Mouse (Mus musculus): ENCODE data around the gene Alkbh7. TPM values are rescaled to one million over a fixed set of nuclear protein-coding genes. Genes with fewer than 3 reads are reported as not detected.

Alkbh7 gene
- 10 to 100 TPM; 31.4 to 37.2 TPM for polyA plus RNA-seq (2017; shearing (Covaris generic))

GRCm38 (mm10) chr17:56997029-56997667 lies at the start of gene Alkbh7:
Gene Alkbh7, plus strand, starts transcription at chr17:56997339.

GRCm38 (mm10) chr17:56982013-56982412 lies 15.1 kb upstream of the Alkbh7 start, which contains the start of gene Acer1:
Gene Acer1, minus strand, starts transcription at chr17:56982126.

GRCm38 (mm10) chr17:56990115-56990746 lies 6.9 kb upstream of the Alkbh7 start, which contains the start of gene Clpp:
Gene Clpp, plus strand, starts transcription at chr17:56990305.

GRCm38 (mm10) chr17:56999968-57000609 lies 3.0 kb downstream of the Alkbh7 start, which contains the start of gene Pspn:
Gene Pspn, minus strand, starts transcription at chr17:57000018.

GRCm38 (mm10) chr17:57011236-57012141 lies 14.3 kb downstream of the Alkbh7 start, which contains the start of the genes Gtf2f1 and Gm17949:
Gene Gtf2f1, minus strand, starts transcription at chr17:57011288.
Gene Gm17949, plus strand, starts transcription at chr17:57011469.

GRCm38 (mm10) chr17:57030931-57031660 lies 34.0 kb downstream of the Alkbh7 start, which contains the start of gene Khsrp:
Gene Khsrp, minus strand, starts transcription at chr17:57031522.

GRCm38 (mm10) chr17:57041554-57041953 lies 44.4 kb downstream of the Alkbh7 start, which contains the start of gene Slc25a41:
Gene Slc25a41, minus strand, starts transcription at chr17:57041654.

Other genes starting within 250 kb of the Alkbh7 start
- under 1 TPM in 1 of 2 experiments, not detected in 1; 0.20 TPM for gene Nrtn, start 239.8 kb upstream of the Alkbh7 start, polyA plus RNA-seq (2017; shearing (Covaris generic))
- gene Dus3l, start 232.6 kb upstream of the Alkbh7 start, polyA plus RNA-seq (2017; shearing (Covaris generic)), result 10 to 100 TPM; 52.8 to 65.4 TPM
- gene Prr22, start 227.1 kb upstream of the Alkbh7 start, polyA plus RNA-seq (2017; shearing (Covaris generic)), result 1 to 10 TPM; 1.2 to 2.2 TPM
- gene Rfx2, start 166.3 kb upstream of the Alkbh7 start, polyA plus RNA-seq (2017; shearing (Covaris generic)), result 1 to 10 TPM in 1 of 2 experiments, under 1 TPM in 1; 0.64 to 2.1 TPM
- gene Acsbg2, start 122.9 kb upstream of the Alkbh7 start, polyA plus RNA-seq (2017; shearing (Covaris generic)), result under 1 TPM; 0.13 to 0.84 TPM
- gene 1700061G19Rik, start 121.9 kb upstream of the Alkbh7 start, polyA plus RNA-seq (2017; shearing (Covaris generic)), result under 1 TPM; 0.36 to 0.72 TPM
- 10 to 100 TPM; 37.5 to 38.6 TPM for gene Mllt1, start 61.9 kb upstream of the Alkbh7 start, polyA plus RNA-seq (2017; shearing (Covaris generic))
- not detected for gene Acer1, start 15.2 kb upstream of the Alkbh7 start, polyA plus RNA-seq (2017; shearing (Covaris generic))
- 10 to 100 TPM; 70.9 to 88.2 TPM for gene Clpp, start 7.0 kb upstream of the Alkbh7 start, polyA plus RNA-seq (2017; shearing (Covaris generic))
- 1 to 10 TPM; 1.2 to 2.1 TPM for gene Pspn, start 2.7 kb downstream of the Alkbh7 start, polyA plus RNA-seq (2017; shearing (Covaris generic))
- 10 to 100 TPM; 88.5 to 98.7 TPM for gene Gtf2f1, start 13.9 kb downstream of the Alkbh7 start, polyA plus RNA-seq (2017; shearing (Covaris generic))
- 1 to 10 TPM; 1.5 to 1.6 TPM for gene Gm17949, start 14.1 kb downstream of the Alkbh7 start, polyA plus RNA-seq (2017; shearing (Covaris generic))
- gene Khsrp, start 34.2 kb downstream of the Alkbh7 start, polyA plus RNA-seq (2017; shearing (Covaris generic)), result 10 to 100 TPM; 34.8 to 42.0 TPM
- gene Slc25a41, start 44.3 kb downstream of the Alkbh7 start, polyA plus RNA-seq (2017; shearing (Covaris generic)), result not detected
- gene Crb3, start 61.8 kb downstream of the Alkbh7 start, polyA plus RNA-seq (2017; shearing (Covaris generic)), result 1 to 10 TPM; 3.5 to 6.3 TPM
- 1 to 10 TPM; 4.1 to 9.8 TPM for gene Slc25a23, start 62.5 kb downstream of the Alkbh7 start, polyA plus RNA-seq (2017; shearing (Covaris generic))
- 100 to 1,000 TPM; 268 to 282 TPM for gene Dennd1c, start 81.2 kb downstream of the Alkbh7 start, polyA plus RNA-seq (2017; shearing (Covaris generic))
- gene Tubb4a, start 90.4 kb downstream of the Alkbh7 start, polyA plus RNA-seq (2017; shearing (Covaris generic)), result 1 to 10 TPM; 1.6 to 1.8 TPM
- gene Tnfsf9, start 108.0 kb downstream of the Alkbh7 start, polyA plus RNA-seq (2017; shearing (Covaris generic)), result 10 to 100 TPM in 1 of 2 experiments, 1 to 10 TPM in 1; 5.8 to 14.8 TPM
- gene Cd70, start 152.4 kb downstream of the Alkbh7 start, polyA plus RNA-seq (2017; shearing (Covaris generic)), result 1 to 10 TPM in 1 of 2 experiments, under 1 TPM in 1; 0.51 to 1.9 TPM
- 10 to 100 TPM in 1 of 2 experiments, 1 to 10 TPM in 1; 8.8 to 23.0 TPM for gene Tnfsf14, start 196.8 kb downstream of the Alkbh7 start, polyA plus RNA-seq (2017; shearing (Covaris generic))
- gene C3, start 230.8 kb downstream of the Alkbh7 start, polyA plus RNA-seq (2017; shearing (Covaris generic)), result under 1 TPM; 0.70 to 0.71 TPM